Comparison of ENCODE assay signal across 28 mouse cellular contexts in the genomic region with DNA sequence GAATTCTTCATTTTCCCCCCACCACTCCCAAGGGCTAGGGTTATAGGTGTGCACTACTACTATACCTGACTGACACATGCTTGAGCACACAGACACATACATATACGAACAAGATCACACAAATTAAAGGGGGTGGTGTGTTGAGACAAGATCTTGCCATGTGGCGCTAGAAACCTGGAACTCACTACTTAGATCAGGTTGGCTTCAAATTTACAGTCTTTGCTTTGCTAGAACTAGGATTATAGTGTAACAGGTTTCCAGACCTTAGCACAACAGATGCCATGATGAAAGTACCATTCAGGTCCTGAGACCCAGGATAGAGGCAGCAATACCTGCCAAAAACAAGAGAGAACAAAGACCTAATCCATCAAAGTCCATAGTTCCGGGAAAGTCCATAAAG. TPM values are rescaled to one million over a fixed set of nuclear protein-coding genes. Genes with fewer than 3 reads are reported as not detected.
"Had no signal": no experiment of that assay in that cellular context is flagged by ENCODE, and none has a peak within 500 bp of the region (broad histone marks: within the 10 kb centered on the region; RNA-seq: fewer than 3 reads in every experiment).

No protein-coding gene starts in this region.

- H3K4me2 ChIP-seq: embryonic facial prominence, embryonic 12.5 days; embryonic facial prominence, embryonic 13.5 days; embryonic facial prominence, embryonic 15.5 days; forebrain, embryonic 12.5 days; forebrain, embryonic 13.5 days; forebrain, embryonic 15.5 days had no signal

- H3K36me3 ChIP-seq: embryonic facial prominence, embryonic 12.5 days; embryonic facial prominence, embryonic 15.5 days; forebrain, embryonic 12.5 days had no signal

- H3K27ac ChIP-seq: embryonic facial prominence, embryonic 10.5 days; embryonic facial prominence, embryonic 12.5 days; embryonic facial prominence, embryonic 13.5 days; embryonic facial prominence, embryonic 15.5 days; forebrain, embryonic 10.5 days; forebrain, embryonic 12.5 days; forebrain, embryonic 13.5 days; forebrain, embryonic 15.5 days; gastrocnemius, adult 2 months had no signal

- H3K27me3 ChIP-seq: embryonic facial prominence, embryonic 12.5 days; embryonic facial prominence, embryonic 13.5 days; embryonic facial prominence, embryonic 15.5 days; forebrain, embryonic 12.5 days; forebrain, embryonic 13.5 days; forebrain, embryonic 15.5 days had no signal

- H3K9ac ChIP-seq: embryonic facial prominence, embryonic 12.5 days; embryonic facial prominence, embryonic 13.5 days; embryonic facial prominence, embryonic 15.5 days; forebrain, embryonic 12.5 days; forebrain, embryonic 13.5 days; forebrain, embryonic 15.5 days; forebrain, postnatal 0 days had no signal

- H3K9me3 ChIP-seq: embryonic facial prominence, embryonic 10.5 days; embryonic facial prominence, embryonic 12.5 days; embryonic facial prominence, embryonic 13.5 days; embryonic facial prominence, embryonic 15.5 days; forebrain, embryonic 10.5 days; forebrain, embryonic 12.5 days; forebrain, embryonic 13.5 days; forebrain, embryonic 15.5 days had no signal

- H3K4me3 ChIP-seq: embryonic facial prominence, embryonic 10.5 days; embryonic facial prominence, embryonic 12.5 days; embryonic facial prominence, embryonic 13.5 days; embryonic facial prominence, embryonic 15.5 days; erythroblast, embryonic 14.5 days; forebrain, embryonic 10.5 days; forebrain, embryonic 12.5 days; forebrain, embryonic 13.5 days; forebrain, embryonic 15.5 days; gastrocnemius, adult 2 months had no signal

- DNase-seq: cerebellum, adult 18-20 months; cerebellum, adult 2 months; cerebellum, adult 8-10 months; cerebellum, adult 9-11 months; cerebellum, postnatal 10 days; cerebellum, postnatal 14 days; cerebellum, postnatal 25 days; cerebellum, postnatal 36 days; embryo, embryonic 11 days; forebrain, postnatal 0 days; gastrocnemius, adult 2 months; gastrocnemius, postnatal 10 days; gastrocnemius, postnatal 14 days; gastrocnemius, postnatal 25 days; gastrocnemius, postnatal 36 days; heart, adult 18-20 months had no signal

- ATAC-seq: forebrain, embryonic 13.5 days; forebrain, embryonic 14.5 days; forebrain, embryonic 15.5 days; forebrain, embryonic 16.5 days; forebrain, postnatal 0 days had no signal

RNA-seq across cellular contexts. Expression of a gene that starts 13.0 kb away (rescaled TPM):
- total RNA-seq: gastrocnemius, adult 8-10 months had no signal
